Mouse (Mus musculus): Measurements from ENCODE around the gene Cd82. TPM values are rescaled to one million over a fixed set of nuclear protein-coding genes. Genes with fewer than 3 reads are reported as not detected.

Cd82 gene
- total and polyA plus RNA-seq, 3 experiments, result 0.20 to 30.6 (median 1.5) TPM

DNA sequence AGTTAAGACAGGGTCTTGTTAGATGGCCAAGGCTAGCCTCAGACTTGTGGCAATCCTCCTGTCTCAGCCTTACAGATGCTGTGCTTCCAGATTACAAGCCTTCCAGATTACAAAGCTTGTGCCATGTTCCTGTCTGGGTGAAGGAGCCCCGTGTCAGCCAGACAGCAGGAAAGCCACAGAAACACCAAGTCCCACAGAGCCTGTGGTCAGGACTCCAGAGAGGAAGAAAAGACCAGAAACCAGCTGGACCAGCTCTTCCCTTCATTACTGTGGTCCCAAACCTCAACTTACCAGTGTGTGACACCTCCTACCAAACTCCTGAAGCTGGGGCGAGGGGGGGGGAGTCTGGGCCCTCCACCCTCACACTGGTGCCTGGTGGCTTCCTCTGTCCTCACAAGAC is 13.3 kb downstream of the Cd82 start:
- H3K9me3 ChIP-seq (replicated peaks), result no peaks in the 10 kb centered on the region
- peaks cover 15% of the 10 kb centered on the region for H3K27me3 ChIP-seq (ENCODE audit: insufficient read depth, low read length)
- no peak for ATAC-seq (ENCODE audit: extremely low read depth, insufficient number of reproducible peaks, low FRiP score, poor library complexity, severe bottlenecking)
- H3K4me3 ChIP-seq (ENCODE audit: low read depth, low read length), result no peak overlapping the region
- TF ChIP-seq GATA2 (IDR thresholded peaks at IDR 0.05; ENCODE audit: borderline replicate concordance, low read depth, low read length), result no peak
- TF ChIP-seq TAL1 (conservative IDR thresholded peaks at IDR 0.05; ENCODE audit: low read depth, low read length), result no peak
- no peak for TF ChIP-seq GATA1 (IDR thresholded peaks at IDR 0.05; ENCODE audit: borderline replicate concordance, low read length)
- no peak for TF ChIP-seq POLR2AphosphoS5 (IDR thresholded peaks at IDR 0.05; ENCODE audit: insufficient replicate concordance, low read depth, low read length)
- TF ChIP-seq CTCF (IDR thresholded peaks at IDR 0.05; ENCODE audit: low read depth, low read length), result no peak
- H3K36me3 ChIP-seq (replicated peaks), result no peaks in the 10 kb centered on the region
- DNase-seq (ENCODE audit: low spot score), result no peak
- H3K4me1 ChIP-seq (ENCODE audit: insufficient read depth, low read depth, low read length), result no peaks in the 10 kb centered on the region

DNA sequence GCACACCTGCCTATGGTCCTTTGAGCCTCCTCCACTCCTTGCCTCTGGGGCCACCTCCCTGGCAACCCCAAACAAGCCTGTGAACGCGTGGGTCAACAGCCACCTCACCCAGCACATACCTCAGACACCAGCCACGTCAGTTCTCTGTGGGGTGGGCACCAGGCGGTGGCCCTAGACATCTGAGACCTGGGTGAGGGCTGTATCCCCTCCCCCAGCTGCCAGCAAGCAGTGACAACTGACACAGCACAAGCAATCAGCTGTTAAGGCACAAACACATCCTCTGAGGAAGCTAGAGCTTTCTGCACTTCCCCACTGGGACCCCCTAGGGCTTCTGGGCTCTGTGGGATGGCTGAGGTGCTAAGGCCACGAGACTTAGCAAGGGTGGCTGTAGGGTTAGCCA is 14.2 kb downstream of the Cd82 start:
- H3K4me3 ChIP-seq (ENCODE audit: low read depth, low read length), result no peak overlapping the region
- ATAC-seq (ENCODE audit: extremely low read depth, insufficient number of reproducible peaks, low FRiP score, poor library complexity, severe bottlenecking) (no peak), DNase-seq (ENCODE audit: low spot score) (no peak)
- no peaks in the 10 kb centered on the region for H3K9me3 ChIP-seq (replicated peaks)
- H3K4me1 ChIP-seq (ENCODE audit: insufficient read depth, low read depth, low read length), result no peaks in the 10 kb centered on the region
- H3K36me3 ChIP-seq (replicated peaks), result no peaks in the 10 kb centered on the region
- no peak for TF ChIP-seq GATA1 (IDR thresholded peaks at IDR 0.05; ENCODE audit: borderline replicate concordance, low read length)
- no peak for TF ChIP-seq TAL1 (conservative IDR thresholded peaks at IDR 0.05; ENCODE audit: low read depth, low read length)
- H3K27me3 ChIP-seq (ENCODE audit: insufficient read depth, low read length), result peaks cover 20% of the 10 kb centered on the region

DNA sequence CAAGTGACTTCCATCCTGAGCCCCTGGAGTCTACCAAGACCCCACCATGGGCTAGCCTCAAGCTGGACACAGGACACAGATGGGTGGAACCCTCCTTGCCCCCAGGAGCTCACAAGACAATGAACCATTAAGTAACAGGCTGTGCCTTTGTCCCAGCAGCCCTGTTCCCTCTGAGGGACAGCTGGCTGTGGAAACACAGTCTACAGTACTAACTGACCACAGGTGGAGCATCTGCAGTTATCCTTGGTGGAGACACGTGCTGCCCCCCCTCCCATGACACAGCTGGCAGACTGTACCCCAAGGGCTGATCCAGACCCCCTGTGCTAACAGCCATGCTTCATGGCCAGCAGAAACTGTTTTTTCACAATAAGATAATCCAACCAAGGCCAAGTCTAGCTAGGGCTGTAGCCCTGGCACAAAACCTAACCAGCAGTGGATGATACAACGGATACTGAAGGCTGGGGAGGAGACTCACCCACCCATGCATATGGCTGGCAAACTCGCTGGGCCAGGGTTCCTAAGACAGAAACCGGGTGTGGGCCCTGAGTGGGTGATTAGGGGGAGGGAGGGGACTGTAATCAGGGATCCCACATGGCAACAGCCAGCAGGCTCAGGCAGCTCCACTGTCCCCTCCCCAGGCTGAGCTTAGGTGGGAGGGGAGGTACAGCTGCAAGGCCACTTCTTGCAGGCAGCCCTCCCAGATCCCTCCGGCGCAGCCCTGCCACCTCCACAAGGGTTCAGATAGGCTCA is 15.3 kb downstream of the Cd82 start:
- no peaks in the 10 kb centered on the region for H3K36me3 ChIP-seq (replicated peaks)
- H3K4me3 ChIP-seq (ENCODE audit: low read depth, low read length), result no peak overlapping the region
- no peaks in the 10 kb centered on the region for H3K4me1 ChIP-seq (ENCODE audit: insufficient read depth, low read depth, low read length)
- TF ChIP-seq TAL1 (conservative IDR thresholded peaks at IDR 0.05; ENCODE audit: low read depth, low read length) (no peak), POLR2AphosphoS5 (IDR thresholded peaks at IDR 0.05; ENCODE audit: insufficient replicate concordance, low read depth, low read length) (no peak), CTCF (IDR thresholded peaks at IDR 0.05; ENCODE audit: low read depth, low read length) (no peak), GATA2 (IDR thresholded peaks at IDR 0.05; ENCODE audit: borderline replicate concordance, low read depth, low read length) (no peak), GATA1 (IDR thresholded peaks at IDR 0.05; ENCODE audit: borderline replicate concordance, low read length) (no peak)
- H3K9me3 ChIP-seq (replicated peaks), result no peaks in the 10 kb centered on the region
- DNase-seq (ENCODE audit: low spot score), result no peak
- ATAC-seq (ENCODE audit: extremely low read depth, insufficient number of reproducible peaks, low FRiP score, poor library complexity, severe bottlenecking), result no peak
- H3K27me3 ChIP-seq (ENCODE audit: insufficient read depth, low read length), result peaks cover 22% of the 10 kb centered on the region

DNA sequence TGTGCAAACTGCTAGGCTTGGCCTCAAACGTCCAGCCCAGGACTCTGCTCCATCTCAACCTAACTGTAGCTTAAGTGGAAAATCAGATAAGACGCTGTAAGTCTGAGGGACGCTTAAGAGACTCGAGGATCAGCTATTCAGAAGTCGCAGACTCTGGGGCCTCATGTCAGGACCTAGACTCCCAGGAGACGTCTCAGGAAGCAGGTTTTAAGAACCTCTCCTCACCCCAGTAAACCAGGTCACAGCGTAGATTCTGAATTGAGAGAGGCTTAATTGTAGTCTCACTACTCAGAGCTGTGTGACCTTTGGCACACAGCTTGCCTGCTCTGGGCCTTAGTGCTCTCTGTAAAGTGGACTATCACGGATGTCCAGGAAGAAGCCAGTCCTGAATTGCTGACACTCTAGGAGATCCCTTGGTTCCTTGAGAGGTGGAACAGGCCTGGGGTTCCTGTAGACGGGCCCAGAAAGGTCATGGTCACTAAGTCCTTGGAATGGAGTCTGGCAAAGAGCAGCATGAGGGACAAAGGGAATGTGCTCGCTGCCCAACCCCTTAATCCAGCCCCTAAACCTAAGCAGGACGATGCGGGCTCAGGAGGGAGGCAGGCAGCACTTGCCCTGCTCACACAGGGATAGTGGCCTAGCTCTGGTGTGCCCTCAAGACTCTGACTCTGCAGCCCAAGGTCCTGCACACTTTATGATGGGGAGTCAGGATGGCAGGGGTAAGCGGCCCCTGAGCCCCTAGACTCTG is 16.2 kb downstream of the Cd82 start:
- no peak for ATAC-seq (ENCODE audit: extremely low read depth, insufficient number of reproducible peaks, low FRiP score, poor library complexity, severe bottlenecking)
- DNase-seq (ENCODE audit: low spot score), result no peak
- no peaks in the 10 kb centered on the region for H3K36me3 ChIP-seq (replicated peaks)
- H3K9me3 ChIP-seq (replicated peaks), result no peaks in the 10 kb centered on the region
- H3K4me1 ChIP-seq (ENCODE audit: insufficient read depth, low read depth, low read length), result no peaks in the 10 kb centered on the region
- peaks cover 21% of the 10 kb centered on the region for H3K27me3 ChIP-seq (ENCODE audit: insufficient read depth, low read length)
- TF ChIP-seq GATA2 (IDR thresholded peaks at IDR 0.05; ENCODE audit: borderline replicate concordance, low read depth, low read length) (no peak), TAL1 (conservative IDR thresholded peaks at IDR 0.05; ENCODE audit: low read depth, low read length) (no peak), POLR2AphosphoS5 (IDR thresholded peaks at IDR 0.05; ENCODE audit: insufficient replicate concordance, low read depth, low read length) (no peak), GATA1 (IDR thresholded peaks at IDR 0.05; ENCODE audit: borderline replicate concordance, low read length) (no peak), CTCF (IDR thresholded peaks at IDR 0.05; ENCODE audit: low read depth, low read length) (no peak)
- H3K4me3 ChIP-seq (ENCODE audit: low read depth, low read length), result no peak overlapping the region

DNA sequence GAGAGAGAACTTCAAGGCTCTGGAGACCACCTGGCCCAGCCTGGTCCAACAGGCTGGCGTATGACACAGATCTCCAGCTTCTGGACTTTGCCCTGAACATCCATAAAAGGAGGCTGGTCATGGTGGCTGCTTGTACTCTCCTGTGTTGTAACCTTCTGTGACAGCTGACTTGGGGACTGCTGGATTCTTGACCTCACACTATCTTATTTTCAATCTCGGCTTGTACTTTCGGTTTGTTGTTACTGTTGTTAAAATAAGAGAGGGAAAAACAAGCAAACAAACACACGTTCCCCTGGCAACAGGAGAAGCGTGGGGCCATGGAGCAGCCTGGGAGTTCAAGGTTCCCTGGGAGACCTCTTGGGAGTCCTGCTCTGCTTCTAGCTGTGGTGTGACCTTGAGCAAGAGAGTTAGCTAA is 17.7 kb downstream of the Cd82 start:
- DNase-seq (ENCODE audit: low spot score), result no peak
- no peaks in the 10 kb centered on the region for H3K9me3 ChIP-seq (replicated peaks)
- peaks cover 20% of the 10 kb centered on the region for H3K27me3 ChIP-seq (ENCODE audit: insufficient read depth, low read length)
- ATAC-seq (ENCODE audit: extremely low read depth, insufficient number of reproducible peaks, low FRiP score, poor library complexity, severe bottlenecking), result no peak
- no peak for TF ChIP-seq POLR2AphosphoS5 (IDR thresholded peaks at IDR 0.05; ENCODE audit: insufficient replicate concordance, low read depth, low read length)
- TF ChIP-seq CTCF (IDR thresholded peaks at IDR 0.05; ENCODE audit: low read depth, low read length), result no peak
- no peak for TF ChIP-seq GATA2 (IDR thresholded peaks at IDR 0.05; ENCODE audit: borderline replicate concordance, low read depth, low read length)
- TF ChIP-seq GATA1 (IDR thresholded peaks at IDR 0.05; ENCODE audit: borderline replicate concordance, low read length), result no peak
- TF ChIP-seq TAL1 (conservative IDR thresholded peaks at IDR 0.05; ENCODE audit: low read depth, low read length), result no peak
- H3K4me1 ChIP-seq (ENCODE audit: insufficient read depth, low read depth, low read length), result no peaks in the 10 kb centered on the region
- H3K4me3 ChIP-seq (ENCODE audit: low read depth, low read length), result no peak overlapping the region
- H3K36me3 ChIP-seq (replicated peaks), result no peaks in the 10 kb centered on the region

DNA sequence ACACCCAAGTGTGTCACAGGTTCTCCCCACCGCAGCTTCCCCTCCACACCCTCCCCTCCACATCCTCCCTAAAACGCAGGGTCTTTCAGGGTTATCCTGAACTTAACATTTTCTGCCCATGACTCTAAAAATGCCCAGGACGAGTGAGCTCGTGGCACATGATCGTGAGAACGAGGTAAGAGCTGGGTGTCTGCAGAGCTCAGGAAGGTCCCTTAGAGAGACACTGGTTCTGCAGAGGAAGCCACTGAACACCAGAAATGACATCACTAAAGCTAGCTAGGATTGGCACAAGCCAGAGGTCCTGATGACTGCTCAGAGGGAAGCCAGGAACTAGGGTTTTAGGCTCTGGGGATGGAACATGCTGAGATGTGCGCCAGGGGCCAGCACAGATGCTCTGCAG is 18.7 kb downstream of the Cd82 start:
- Histone ChIP-seq H3K36me3 (replicated peaks) (no peaks in the 10 kb centered on the region), H3K9me3 (replicated peaks) (no peaks in the 10 kb centered on the region), H3K4me1 (ENCODE audit: insufficient read depth, low read depth, low read length) (no peaks in the 10 kb centered on the region), H3K27me3 (ENCODE audit: insufficient read depth, low read length) (peaks cover 21% of the 10 kb centered on the region), H3K4me3 (ENCODE audit: low read depth, low read length) (no peak overlapping the region)
- ATAC-seq (ENCODE audit: extremely low read depth, insufficient number of reproducible peaks, low FRiP score, poor library complexity, severe bottlenecking) (no peak), DNase-seq (ENCODE audit: low spot score) (no peak)
- no peak for TF ChIP-seq CTCF (IDR thresholded peaks at IDR 0.05; ENCODE audit: low read depth, low read length)
- no peak for TF ChIP-seq GATA1 (IDR thresholded peaks at IDR 0.05; ENCODE audit: borderline replicate concordance, low read length)
- TF ChIP-seq GATA2 (IDR thresholded peaks at IDR 0.05; ENCODE audit: borderline replicate concordance, low read depth, low read length), result no peak
- no peak for TF ChIP-seq TAL1 (conservative IDR thresholded peaks at IDR 0.05; ENCODE audit: low read depth, low read length)
- TF ChIP-seq POLR2AphosphoS5 (IDR thresholded peaks at IDR 0.05; ENCODE audit: insufficient replicate concordance, low read depth, low read length), result no peak
